Mouse (Mus musculus): ENCODE measurements at regions not wholly inside any gene's neighbourhood (a gene's known extent, or its start where the extent isn't known, plus 50 kb on each side); places are given as distances from the start of the nearest gene placed in this dataset.

GRCm38 (mm10) chr1:177378112-177378511, 64.0 kb upstream of the Zbtb18 start:
- no peak for TF ChIP-seq TAL1 (IDR thresholded peaks at IDR 0.05; ENCODE audit: low read length)
- no peak for TF ChIP-seq GATA1 (IDR thresholded peaks at IDR 0.05; ENCODE audit: low read length)

Data from erythroblast, embryonic 14.5 days (primary cell).